Mouse (Mus musculus) midbrain, postnatal 0 days (tissue): ENCODE results near the gene Ttll11. TPM values are rescaled to one million over a fixed set of nuclear protein-coding genes. Genes with fewer than 3 reads are reported as not detected.

Source experiments
- ATAC-seq: fragments of 200-750 bp; cut with Nextera tagmentation; 2 replicates; pipeline ENCODE4 v1.8.0; 2017; ENCODE audit warnings: moderate number of reproducible peaks, mild to moderate bottlenecking, moderate TSS enrichment, moderate library complexity; ENCODE audit not compliant: low FRiP score
- DNase-seq: peaks from one replicate; pipeline ENCODE4 v3.0.0-alpha.2; 2015; ENCODE audit warnings: low spot score
- H3K27ac ChIP-seq: fragments of 300-500 bp; sonication (generic); 2 replicates; pipeline ENCODE4 v1.5.1; 2014; ENCODE audit warnings: low read depth, mild to moderate bottlenecking, low read length, mixed read lengths
- H3K27me3 ChIP-seq: fragments of 300-500 bp; sonication (generic); 2 replicates; pipeline ENCODE4 v1.6.1; 2014; ENCODE audit warnings: low read length, control low read depth, mixed read lengths; ENCODE audit not compliant: insufficient read depth
- H3K36me3 ChIP-seq: fragments of 300-500 bp; sonication (generic); 2 replicates; pipeline ENCODE4 v1.6.1; 2014; ENCODE audit warnings: low read length, control low read depth, mixed read lengths; ENCODE audit not compliant: insufficient read depth
- H3K4me1 ChIP-seq: fragments of 300-500 bp; sonication (generic); 2 replicates; pipeline ENCODE4 v1.6.1; 2014; ENCODE audit warnings: mild to moderate bottlenecking, control low read depth, antibody characterized with exemption, low read length, mixed read lengths; ENCODE audit not compliant: insufficient read depth
- H3K4me2 ChIP-seq: fragments of 300-500 bp; sonication (generic); 2 replicates; pipeline ENCODE4 v1.6.1; 2014; ENCODE audit warnings: low read depth, mild to moderate bottlenecking, low read length, mixed read lengths; ENCODE audit not compliant: poor library complexity, severe bottlenecking
- H3K4me3 ChIP-seq: fragments of 300-500 bp; sonication (generic); 2 replicates; pipeline ENCODE4 v1.5.1; 2014; ENCODE audit warnings: low read depth, mild to moderate bottlenecking, low read length, moderate library complexity
- H3K9ac ChIP-seq: fragments of 300-500 bp; sonication (generic); replicated peaks from 2 replicates; pipeline ENCODE4 v1.6.1; 2014; ENCODE audit warnings: mild to moderate bottlenecking, low read length, moderate library complexity, mixed read lengths; ENCODE audit not compliant: poor library complexity, severe bottlenecking
- H3K9me3 ChIP-seq: fragments of 300-500 bp; sonication (generic); 2 replicates; pipeline ENCODE4 v1.6.1; 2016; ENCODE audit warnings: low read length, control low read depth
- CTCF ChIP-seq: IDR thresholded peaks from 2 replicates; pipeline ENCODE4 v1.5.1; 2016; ENCODE audit warnings: antibody characterized with exemption, mild to moderate bottlenecking
- whole genome bisulfite sequencing: fragments of 180-500 bp; shearing (Covaris S2); extraction: QIAGEN DNeasy Blood & Tissue Kit; methylation state at CpG from one replicate; pipeline ENCODE4 v1.1.7; 2014; 5-methylcytosine and 5-hydroxymethylcytosine counted together
- polyA plus RNA-seq: library from polyadenylated mRNA; unstranded; fragments of >200 nt; fragmentation: Nextera tagmentation; extraction: Ambion mirVana; gene quantifications from 2 replicates; pipeline ENCODE4 v1.2.1, GENCODE M21; 2015
- total RNA-seq: library from RNA; depleted of rRNA; stranded (reverse); fragments of >200 nt; gene quantifications from 2 replicates; pipeline ENCODE4 v1.2.3, GENCODE M21; 2014

The Ttll11 gene
- total and polyA plus RNA-seq, 2 experiments from 2014 or later: 7.8 to 15.8 TPM

DNA sequence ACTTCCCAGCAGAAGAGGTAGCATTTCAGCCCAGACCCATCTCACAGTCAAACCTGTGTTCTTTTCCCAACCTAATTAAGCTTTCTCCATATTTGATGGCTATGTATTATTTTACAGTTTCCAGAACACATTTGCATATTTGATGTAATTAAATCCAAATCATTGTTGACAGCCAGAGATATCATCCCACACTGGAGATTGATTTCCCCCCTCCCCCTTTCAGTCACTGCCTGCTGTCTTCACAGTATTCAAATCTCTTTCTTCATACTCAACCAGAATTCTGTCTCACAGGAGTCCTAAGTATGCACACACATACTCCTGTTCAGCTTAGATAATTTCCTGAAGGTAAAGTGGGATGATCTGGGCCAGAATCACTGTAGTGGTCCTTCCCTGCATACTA lies 218.8 kb downstream of the Ttll11 start:
- no peak overlapping the region for H3K27ac ChIP-seq
- no peak for TF ChIP-seq CTCF
- ATAC-seq: no peak

DNA sequence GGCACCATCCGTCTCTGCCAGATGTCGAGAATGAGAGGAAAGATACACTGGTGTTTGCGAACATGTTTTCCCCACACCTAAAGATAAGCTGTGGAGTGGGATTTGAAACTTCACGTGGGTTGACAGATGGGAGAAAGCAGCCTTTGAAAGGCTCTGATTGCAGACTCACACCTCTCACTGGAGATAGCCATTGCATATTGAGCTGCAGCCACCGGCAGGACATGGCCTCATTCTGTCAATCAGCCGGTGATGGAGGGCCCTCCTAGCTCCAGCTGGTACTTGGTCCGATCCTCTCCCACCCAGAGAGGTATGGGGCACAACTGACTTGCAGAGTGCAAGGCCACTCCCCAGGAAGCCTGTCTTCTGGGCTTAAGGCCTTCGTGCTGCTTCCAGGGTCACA lies 219.4 kb downstream of the Ttll11 start:
- WGBS: 57% methylated on average over 8 of the region's 8 CpGs
- no peak overlapping the region for H3K4me3 ChIP-seq
- TF ChIP-seq CTCF: no peak
- H3K27me3 ChIP-seq: no peaks in the 10 kb centered on the region
- DNase-seq: no peak
- no peak overlapping the region for H3K4me2 ChIP-seq
- no peak overlapping the region for H3K9ac ChIP-seq
- H3K4me1 ChIP-seq: no peaks in the 10 kb centered on the region
- no peaks in the 10 kb centered on the region for H3K36me3 ChIP-seq
- no peaks in the 10 kb centered on the region for H3K9me3 ChIP-seq
- H3K27ac ChIP-seq: no peak overlapping the region
- ATAC-seq: no peak

More for the DNA sequence above, 218.8 kb downstream of the Ttll11 start:
- Histone ChIP-seq H3K4me1 (no peaks in the 10 kb centered on the region), H3K9me3 (no peaks in the 10 kb centered on the region), H3K36me3 (no peaks in the 10 kb centered on the region), H3K27me3 (no peaks in the 10 kb centered on the region), H3K4me2 (no peak overlapping the region), H3K9ac (no peak overlapping the region), H3K4me3 (no peak overlapping the region)
- no peak for DNase-seq

DNA sequence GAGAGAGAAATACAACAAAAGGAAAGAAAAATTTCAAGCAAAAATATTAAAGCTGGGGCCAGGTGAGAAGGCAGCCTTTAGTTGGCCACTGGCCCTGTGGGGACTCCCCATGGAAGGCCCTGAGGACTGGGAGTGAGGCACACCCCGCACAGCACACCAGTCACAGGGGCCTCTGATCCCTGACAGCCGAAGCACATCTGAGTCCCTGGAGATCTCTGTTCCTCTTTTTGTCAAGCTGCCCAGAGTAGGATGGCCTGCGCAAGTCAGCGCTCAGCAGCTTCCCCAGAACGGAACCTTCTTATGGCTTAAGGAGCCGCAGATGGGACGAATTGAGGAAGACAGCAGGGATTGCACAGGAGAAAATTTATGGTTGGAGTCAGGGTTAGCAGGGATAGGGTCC lies 223.2 kb downstream of the Ttll11 start:
- Histone ChIP-seq H3K9me3 (no peaks in the 10 kb centered on the region), H3K36me3 (no peaks in the 10 kb centered on the region), H3K27me3 (no peaks in the 10 kb centered on the region), H3K27ac (no peak overlapping the region), H3K9ac (no peak overlapping the region), H3K4me1 (no peaks in the 10 kb centered on the region), H3K4me3 (no peak overlapping the region), H3K4me2 (no peak overlapping the region)
- ATAC-seq (no peak), DNase-seq (peak; percentile 24)
- no peak for TF ChIP-seq CTCF
- 70% methylated on average over 7 of the region's 7 CpGs for WGBS

DNA sequence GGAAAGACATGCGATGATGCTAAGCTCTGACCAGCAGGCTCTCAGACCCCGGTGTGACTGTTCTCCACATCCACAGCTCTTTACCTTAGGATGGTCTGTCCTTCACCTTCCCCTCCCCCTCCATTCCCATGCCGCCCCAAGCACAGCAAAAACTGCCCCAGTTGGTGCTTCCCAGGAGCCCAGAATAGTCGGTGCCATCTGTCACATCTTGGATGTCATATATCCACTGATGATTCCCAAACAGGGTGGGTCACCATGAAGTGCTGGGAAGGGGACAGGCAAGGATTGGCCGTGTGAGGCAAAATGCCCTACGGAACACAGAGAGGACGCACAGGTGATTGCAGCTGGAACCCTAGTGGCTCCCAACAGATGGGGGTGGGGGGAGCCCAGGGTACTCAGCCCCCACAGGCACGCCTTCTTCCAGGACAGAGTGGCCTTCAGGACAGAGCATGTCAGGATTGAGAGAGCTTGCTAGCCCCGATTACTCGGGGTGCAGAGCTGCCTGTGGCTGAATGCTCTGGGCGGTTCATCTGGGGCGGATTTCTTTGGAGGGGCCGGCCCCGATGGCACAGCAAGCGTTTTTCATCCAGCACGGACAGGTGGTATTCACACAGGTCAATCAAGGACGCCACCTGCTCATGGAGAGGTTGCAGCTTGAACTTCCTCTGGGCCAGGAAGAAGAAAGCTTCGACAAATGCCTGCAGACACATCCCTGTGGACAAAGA lies 227.8 kb downstream of the Ttll11 start:
- no peaks in the 10 kb centered on the region for H3K27me3 ChIP-seq
- ATAC-seq (no peak), DNase-seq (no peak)
- H3K9me3 ChIP-seq: no peaks in the 10 kb centered on the region
- no peak overlapping the region for H3K4me3 ChIP-seq
- no peaks in the 10 kb centered on the region for H3K4me1 ChIP-seq
- TF ChIP-seq CTCF: no peak
- no peak overlapping the region for H3K27ac ChIP-seq
- H3K9ac ChIP-seq: no peak overlapping the region
- 82% methylated on average over 18 of the region's 18 CpGs for WGBS
- no peak overlapping the region for H3K4me2 ChIP-seq
- no peaks in the 10 kb centered on the region for H3K36me3 ChIP-seq

DNA sequence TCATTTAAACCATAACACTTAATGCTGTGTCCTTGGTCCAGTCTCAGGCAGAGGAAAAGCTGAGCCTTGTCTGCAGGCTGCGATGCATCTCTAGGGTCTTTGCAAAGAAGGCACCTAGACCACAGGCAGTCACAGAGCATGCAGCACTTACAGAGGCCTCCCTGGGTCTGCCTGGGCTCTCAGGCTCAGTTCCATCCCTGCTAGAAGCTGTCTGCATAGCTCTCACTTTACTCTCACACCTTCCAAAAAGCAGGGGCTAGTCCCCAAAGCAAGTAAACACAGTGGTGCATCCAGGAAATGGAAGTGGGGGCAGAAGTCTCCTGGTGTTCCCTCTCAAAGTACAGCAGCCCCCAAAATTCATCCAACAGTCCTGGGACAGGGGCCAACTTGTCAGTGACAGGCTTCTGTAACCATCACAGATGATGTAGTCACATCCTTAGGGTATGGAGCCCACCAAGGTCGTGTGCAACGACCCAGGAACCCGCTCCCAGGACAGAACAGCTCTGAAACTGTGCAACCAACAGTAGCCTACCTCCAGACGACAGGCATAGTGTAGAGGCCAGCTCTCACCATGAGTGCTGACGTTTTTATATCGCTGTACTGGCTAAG lies 229.1 kb downstream of the Ttll11 start:
- ATAC-seq: no peak
- Histone ChIP-seq H3K4me2 (no peak overlapping the region), H3K4me1 (no peaks in the 10 kb centered on the region), H3K36me3 (no peaks in the 10 kb centered on the region), H3K9me3 (no peaks in the 10 kb centered on the region), H3K27ac (no peak overlapping the region), H3K4me3 (no peak overlapping the region), H3K27me3 (no peaks in the 10 kb centered on the region), H3K9ac (no peak overlapping the region)
- no peak for DNase-seq
- 76% methylated on average over 7 of the region's 7 CpGs for WGBS
- TF ChIP-seq CTCF: no peak

GRCm38 (mm10) chr2:35747371-35748035 lies 232.2 kb downstream of the Ttll11 start:
- Histone ChIP-seq H3K27ac (no peak overlapping the region), H3K27me3 (no peaks in the 10 kb centered on the region), H3K4me3 (no peak overlapping the region), H3K9ac (no peak overlapping the region), H3K36me3 (no peaks in the 10 kb centered on the region), H3K9me3 (no peaks in the 10 kb centered on the region), H3K4me1 (no peaks in the 10 kb centered on the region), H3K4me2 (no peak overlapping the region)
- no peak for DNase-seq
- no peak for TF ChIP-seq CTCF
- ATAC-seq: 0 out of 2 replicates have a peak, but pooled peaks have one; percentile 18
- WGBS: 60% methylated on average over 12 of the region's 12 CpGs
